Mouse (Mus musculus) lung, postnatal 36 days (tissue): ENCODE results near the gene Atp13a1.
A peak's percentile ranks its signal among the peaks of the same experiment; 100 is the strongest.

Experiments
- DNase-seq: peaks from one replicate; pipeline ENCODE4 v3.0.0; 2022; ENCODE audit warnings: mixed read lengths

The Atp13a1 gene

DNA sequence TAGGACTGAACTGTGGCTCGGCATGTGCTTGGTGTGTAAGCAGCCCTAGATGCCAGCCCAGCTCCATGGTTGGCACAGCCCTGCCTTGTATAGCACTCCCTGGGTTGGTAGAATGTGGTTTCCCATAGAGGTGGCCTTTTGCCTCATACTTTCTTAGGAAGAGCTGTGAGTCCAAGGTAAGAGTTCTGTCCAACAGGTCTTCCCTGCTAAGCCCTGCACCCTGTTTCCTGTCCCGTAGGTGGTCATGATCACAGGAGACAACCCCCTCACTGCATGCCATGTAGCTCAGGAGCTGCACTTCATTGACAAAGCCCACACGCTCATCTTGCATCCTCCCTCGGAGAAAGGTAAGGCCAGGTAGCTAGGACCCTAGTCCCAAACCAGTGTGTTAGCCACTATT lies 10.8 kb downstream of the Atp13a1 start:
- no peak for DNase-seq

DNA sequence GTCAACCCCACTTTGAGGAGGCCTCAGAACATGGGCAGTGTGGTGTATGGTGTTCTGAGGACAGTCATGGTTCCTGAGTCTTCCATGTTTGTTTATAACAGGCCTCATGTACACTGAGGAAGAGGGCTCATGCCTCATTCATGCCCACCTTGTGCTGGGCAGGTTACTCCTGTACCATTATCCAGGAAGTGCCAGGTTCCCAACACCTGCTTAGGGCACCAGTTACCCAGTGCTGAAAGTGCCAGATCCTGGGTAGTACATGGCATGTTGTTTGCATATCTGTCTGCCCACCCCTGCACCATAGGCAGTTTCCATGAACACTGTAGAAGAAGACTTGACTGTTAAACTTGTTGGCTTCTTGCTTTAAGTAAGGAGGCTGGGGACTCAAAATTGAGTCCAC lies 11.3 kb downstream of the Atp13a1 start:
- no peak for DNase-seq

DNA sequence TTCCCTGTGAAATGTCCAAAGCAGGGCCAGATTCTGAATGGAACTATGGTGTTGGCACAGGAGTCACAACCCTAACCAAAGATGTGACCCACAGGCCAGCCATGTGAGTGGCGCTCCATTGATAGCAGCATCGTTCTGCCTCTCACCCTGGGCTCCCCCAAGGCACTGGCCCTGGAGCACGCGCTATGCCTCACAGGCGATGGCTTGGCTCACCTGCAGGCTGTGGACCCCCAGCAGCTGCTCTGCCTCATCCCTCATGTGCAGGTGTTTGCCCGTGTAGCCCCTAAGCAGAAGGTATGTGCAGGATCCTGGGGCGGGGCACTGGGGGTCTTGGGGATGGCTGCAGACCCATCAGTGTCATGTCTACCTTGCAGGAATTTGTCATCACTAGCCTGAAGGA lies 12.4 kb downstream of the Atp13a1 start:
- DNase-seq, result no peak

DNA sequence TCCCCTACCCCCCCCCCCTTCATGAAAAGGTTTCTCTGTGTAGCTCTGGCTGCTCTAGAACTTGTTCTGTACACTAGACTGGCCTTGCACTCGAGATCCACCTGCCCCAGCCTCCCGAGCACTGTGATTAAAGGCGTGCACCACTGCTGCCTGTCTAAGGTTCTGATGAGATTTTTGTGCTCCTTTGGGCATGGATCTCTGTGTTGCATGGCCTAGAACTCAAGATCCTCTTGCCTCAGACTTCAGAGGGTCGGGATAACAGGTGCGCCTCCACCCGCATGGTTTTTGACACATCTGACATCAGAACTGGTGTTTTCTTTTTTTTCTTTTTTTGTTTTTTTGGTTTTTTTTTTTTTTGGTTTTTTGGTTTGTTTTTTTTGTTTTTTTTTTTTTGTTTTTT lies 13.6 kb downstream of the Atp13a1 start:
- no peak for DNase-seq

DNA sequence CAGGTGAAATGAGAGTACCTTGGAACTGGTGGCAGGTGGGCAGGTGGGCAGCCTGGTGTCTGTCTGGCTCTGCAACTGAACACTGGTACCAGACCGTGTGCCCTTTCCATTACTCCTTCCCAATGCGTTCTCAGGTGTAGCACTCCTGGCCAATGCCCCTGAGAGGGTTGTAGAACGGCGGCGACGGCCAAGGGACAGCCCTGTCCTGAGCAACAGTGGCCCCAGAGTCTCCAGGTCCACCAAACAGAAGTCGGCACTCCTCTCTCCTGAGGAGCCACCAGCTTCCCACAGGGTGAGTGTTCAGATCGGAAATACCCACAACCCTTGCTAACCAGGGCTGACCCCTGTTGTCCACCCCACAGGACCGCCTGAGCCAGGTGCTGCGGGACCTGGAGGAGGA lies 14.1 kb downstream of the Atp13a1 start:
- DNase-seq, result no peak

DNA sequence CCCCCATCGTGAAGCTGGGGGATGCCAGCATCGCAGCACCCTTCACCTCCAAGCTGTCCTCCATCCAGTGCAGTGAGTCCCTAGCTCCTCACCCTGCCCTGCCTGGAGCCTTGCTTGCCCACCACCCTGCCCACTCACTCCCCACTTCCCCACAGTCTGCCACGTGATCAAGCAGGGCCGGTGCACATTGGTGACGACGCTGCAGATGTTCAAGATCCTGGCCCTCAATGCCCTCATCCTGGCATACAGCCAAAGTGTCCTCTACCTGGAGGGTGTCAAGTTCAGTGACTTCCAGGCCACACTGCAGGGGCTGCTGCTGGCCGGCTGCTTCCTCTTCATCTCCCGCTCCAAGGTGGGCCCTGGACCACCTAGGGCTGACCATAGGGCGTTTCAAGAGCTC lies 14.5 kb downstream of the Atp13a1 start:
- no peak for DNase-seq

DNA sequence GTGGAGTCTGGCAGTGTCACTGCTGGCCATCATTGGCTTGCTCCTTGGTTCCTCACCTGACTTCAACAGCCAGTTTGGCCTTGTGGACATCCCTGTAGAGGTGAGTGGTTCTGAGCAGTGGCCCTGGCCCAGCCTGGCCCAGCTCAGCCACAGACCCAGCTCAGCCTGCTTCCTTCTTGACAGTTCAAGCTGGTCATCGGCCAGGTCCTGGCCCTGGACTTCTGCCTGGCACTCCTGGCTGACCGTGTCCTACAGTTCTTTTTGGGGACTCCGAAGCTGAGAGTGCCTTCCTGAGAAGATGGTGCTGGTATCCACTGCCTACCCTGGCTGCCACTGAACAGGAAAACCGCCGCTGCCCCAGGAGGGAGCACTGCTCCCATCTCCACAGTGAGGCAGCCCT lies 16.3 kb downstream of the Atp13a1 start:
- DNase-seq, result no peak

DNA sequence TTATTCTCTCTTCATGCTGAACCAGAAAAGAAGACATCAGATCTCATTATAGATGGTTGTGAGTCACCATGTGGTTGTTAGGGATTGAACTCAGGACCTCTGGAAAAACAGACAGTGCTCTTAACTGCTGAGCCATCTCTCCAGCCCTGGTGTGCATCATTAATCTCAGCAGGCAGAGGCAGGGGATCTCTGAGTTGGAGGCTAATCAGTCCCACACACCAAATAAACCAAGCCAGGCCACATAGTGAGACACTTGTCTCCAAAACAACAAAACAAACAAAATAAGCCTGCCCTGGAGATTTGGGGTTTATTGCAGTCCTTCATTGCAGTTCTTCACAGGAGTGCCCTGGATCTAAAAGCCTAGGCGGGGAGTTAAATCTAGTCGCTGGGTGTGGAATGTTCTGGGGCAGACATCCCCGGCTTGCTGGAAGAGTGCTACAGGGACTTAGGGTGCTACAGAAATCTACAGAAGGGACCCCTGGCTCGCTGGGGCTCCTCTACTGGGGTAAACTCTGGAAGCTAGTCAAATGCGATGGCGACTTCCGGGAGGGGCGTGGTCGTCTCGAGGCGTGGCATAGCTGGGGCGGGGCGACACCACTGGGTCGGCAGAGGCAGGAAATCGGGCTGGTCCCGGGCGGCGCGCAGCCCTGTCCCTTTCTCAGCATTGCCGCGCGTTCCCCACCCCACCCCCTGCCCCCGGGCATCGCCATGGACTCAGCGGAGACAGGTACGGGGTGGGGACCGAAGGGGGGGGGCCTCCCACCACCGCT lies 17.3 kb downstream of the Atp13a1 start, which contains the start of gene Gmip:
Gene Gmip, plus strand, starts transcription at position 586 of the 770 bp plus-strand sequence.
- peak; percentile 93 for DNase-seq

DNA sequence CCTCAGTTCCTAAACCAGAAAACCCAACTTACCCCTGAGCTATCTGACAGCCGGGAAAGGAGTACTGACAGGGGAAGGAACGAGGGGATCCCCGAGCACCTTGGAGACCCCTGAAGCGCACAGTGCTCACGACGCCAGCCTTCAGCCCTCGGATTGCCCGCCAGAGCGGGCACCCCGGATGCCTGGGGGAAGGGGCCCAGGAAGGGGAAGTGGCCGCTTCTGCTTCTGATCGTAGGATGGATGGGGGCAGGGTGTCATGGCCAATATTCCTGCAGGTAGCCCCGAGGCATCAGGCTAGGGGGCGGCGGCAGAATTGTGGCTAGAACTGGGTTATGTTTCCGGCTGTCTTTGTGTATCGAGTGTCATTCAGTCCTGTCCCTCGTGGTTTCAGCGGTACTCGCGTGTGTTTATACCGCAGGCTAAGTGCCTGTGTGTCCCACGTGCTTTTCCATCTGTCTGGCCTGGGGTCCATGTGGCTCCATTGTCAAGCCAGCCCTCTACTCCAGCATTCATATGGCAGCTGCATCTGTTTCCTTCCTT lies 18.0 kb downstream of the Atp13a1 start:
- DNase-seq, result peak; percentile 50

DNA sequence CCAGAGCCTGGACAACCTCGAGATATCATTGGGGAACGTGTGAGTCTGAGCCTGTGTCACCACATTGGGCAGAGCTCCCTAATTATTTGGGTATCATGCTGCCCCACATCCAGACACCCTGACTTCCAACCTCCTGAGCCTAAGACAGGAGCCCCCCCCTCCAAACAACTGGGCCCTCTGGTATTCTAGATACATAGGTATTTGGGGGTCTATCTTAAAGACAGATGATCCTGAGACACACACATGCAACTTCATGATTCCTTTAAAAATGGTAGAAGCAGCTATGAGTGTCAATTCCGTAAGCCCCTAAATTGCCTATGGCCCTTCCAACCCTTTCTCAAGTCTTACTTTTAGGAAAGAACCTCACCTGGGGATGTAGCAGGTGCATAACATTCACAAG lies 18.9 kb downstream of the Atp13a1 start:
- DNase-seq, result no peak

DNA sequence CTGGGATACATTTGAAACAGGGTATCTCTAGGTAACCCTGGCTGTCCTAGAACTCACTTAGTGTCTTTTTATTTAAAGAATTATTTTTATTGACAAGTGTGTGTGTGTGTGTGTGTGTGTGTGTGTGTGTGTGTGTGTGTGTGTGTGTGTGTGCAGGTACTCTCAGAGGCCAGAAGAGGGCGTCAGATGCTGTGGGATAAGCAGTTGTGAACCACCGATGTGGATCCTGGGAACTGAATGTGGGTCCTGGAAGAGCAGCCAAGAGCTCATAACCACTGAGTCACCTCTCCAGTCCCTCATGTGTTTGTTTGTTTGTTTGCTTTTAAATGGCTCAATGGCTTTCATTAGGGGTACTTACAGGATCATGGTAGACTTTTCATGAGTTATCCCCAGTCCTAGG lies 23.9 kb downstream of the Atp13a1 start:
- no peak for DNase-seq

DNA sequence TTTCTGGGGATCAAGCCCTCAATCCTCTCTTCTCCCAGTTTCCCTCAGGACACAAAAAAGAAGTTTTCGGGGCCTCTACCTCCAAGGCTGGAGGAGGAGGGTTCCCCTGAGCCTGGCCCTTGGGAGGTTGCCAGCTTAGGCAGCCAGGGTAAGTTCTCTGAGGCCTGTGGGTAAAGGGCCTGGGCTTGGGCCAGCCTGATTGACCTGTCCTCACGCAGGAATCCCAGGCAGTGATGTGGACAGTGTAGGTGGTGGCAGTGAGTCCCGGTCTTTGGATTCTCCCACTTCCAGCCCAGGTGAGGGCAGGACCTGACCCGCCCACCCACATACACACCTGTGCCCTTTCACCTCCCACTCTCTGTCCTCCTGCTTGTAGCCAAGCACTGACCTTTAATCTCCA lies 24.4 kb downstream of the Atp13a1 start:
- no peak for DNase-seq

DNA sequence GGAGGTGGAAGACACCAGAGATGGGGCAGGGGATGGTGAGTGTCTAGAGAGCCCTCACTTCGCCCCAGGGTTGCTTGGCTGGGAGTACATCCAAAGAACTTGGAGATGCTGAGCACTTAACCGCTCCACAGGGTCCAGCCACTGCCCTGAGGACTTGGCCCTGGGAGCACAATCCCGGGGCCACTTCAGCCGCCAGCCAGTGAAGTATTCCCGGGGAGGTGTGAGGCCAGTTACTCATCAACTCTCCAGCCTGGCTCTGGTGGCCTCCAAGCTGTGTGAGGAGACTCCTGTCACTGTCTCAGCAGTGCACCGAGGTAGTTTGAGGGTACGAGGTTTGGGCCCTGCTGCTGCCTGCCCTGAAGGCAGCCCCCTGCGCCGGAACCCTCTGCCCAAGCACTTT lies 29.5 kb downstream of the Atp13a1 start:
- DNase-seq, result no peak

DNA sequence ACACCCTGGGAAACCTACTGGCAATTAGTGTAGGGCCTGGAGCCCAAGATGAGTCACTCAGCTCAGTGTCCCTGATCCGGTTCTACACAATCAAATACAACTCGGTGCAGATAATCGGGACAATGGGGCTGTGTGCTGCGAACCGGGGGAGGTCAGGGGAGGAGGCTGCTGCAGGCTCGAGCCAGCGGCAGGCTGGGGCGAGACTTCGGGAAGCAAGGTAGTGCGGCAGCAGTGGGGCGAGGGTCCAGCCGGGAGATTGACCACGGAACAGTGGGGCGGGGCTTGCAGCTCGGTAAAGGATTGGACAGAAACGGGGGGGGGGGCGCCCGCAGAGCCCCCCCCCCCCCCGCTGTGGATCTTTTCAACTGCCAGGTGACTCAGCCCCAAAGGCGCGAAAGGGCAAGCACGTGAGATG lies 31.0 kb downstream of the Atp13a1 start:
- DNase-seq, result peak; percentile 10

DNA sequence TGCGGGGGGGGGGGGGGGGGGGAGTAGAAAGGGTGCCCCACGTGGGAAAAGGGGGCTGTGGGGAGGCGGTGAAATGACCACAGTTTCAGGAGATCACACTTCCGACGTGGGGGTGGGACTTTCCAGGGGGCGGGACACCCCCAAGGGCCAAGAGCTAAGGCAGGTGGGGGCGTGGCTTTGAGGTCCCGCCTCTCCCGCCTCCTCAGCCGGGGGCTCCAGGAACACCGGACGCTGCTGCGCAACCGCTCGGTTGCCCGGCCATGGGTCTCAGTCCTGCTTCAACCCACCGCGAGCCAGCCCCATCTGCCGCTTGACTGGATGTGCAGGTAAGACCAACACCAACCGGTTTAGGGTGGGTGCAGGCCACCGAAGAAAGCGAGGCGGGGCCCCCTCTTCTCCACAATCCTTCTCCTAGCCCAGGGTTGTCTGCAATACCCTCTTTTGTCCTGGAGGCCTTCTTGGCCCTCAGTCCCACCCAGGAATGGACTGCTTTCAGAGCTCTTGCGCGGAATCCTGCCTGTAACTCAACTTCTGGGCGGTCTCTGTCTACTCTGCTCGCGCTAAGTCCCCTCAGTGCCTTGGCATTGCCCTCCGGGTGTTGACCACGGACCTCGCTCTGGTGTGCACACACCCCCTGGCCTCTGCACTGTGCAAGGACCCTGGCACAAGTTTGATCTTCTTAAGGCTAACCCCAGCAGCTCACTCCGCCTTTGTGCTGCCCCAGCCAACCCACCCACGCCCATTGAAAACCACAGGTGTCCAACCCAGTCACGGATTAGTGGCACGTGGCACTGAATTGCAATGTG lies 31.6 kb downstream of the Atp13a1 start, which contains the start of gene Lpar2:
Gene Lpar2, plus strand, starts transcription at position 44 of the 806 bp plus-strand sequence.
- peak; percentile 83 for DNase-seq

DNA sequence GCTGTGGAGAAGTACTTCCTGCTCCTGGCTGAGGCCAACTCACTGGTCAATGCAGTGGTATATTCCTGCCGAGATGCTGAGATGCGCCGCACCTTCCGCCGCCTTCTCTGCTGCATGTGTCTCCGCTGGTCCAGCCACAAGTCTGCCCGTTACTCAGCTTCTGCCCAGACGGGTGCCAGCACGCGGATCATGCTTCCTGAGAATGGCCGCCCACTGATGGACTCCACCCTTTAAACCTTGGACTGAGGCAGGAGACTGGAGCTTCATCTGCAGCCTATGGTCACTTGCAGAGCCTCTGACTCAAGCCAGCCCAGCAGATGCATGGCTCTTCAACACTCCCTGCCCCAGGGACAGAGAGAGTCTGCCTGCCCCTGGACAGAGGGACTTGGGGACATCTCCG lies 35.4 kb downstream of the Atp13a1 start:
- DNase-seq, result no peak

DNA sequence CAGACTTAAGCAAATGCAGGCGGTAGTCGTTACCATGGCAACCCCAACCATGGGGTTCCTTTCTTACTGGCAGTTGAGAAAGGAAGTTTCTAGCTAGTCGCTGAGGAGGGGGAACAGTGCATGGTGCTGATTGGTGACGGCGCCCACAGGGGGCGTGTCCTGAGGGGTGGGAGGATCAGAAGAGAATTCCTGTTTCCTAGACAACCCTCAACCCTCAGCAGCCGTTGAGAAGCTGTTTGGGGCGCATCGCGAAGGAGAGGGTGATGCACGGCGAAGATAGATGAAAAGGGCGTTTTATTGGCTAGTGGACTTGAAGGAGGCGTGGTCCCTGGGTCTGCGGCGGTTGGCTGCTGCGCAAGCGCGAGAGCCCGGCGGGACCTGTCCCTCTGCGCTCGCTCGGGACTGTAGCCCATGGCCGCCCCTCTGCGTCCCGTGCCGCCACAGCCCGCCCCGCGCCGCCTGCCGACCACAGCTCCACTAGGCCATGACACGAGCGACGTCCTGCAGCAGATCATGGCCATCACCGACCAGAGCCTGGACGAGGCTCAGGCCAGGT lies 41.4 kb downstream of the Atp13a1 start, which contains the start of gene Pbx4:
Gene Pbx4, plus strand, starts transcription at position 194 of the 556 bp plus-strand sequence.
- peak; percentile 88 for DNase-seq

DNA sequence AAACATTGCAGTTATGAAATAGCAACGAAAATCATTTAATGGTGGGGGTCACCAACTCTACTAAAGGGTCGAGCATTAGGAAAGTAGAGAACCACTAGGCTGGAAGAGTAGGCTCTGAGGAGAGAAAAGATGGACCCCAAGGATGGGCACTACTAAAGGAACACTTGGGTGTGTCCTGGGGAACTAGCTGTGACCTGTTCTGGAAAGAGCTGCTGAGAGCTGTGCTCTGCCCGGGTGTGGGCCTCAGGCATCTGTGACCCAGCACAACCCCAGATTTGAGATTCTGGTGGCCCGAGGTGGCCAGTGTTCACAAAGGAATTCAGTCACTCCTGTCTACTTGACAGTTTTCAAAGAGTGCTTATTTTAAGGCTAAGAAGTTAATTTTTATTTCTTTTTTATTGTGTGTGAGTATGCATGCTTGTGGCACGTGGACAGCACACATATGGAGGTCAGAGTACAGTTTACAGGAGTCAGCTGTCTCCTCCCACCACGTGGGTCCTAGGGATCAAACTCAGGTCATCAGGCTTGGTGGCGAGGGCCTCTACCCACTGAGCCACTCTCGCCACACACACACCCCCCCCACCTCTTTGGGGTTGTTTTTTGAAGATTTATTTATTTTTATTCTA lies 46.2 kb downstream of the Atp13a1 start:
- no peak for DNase-seq

DNA sequence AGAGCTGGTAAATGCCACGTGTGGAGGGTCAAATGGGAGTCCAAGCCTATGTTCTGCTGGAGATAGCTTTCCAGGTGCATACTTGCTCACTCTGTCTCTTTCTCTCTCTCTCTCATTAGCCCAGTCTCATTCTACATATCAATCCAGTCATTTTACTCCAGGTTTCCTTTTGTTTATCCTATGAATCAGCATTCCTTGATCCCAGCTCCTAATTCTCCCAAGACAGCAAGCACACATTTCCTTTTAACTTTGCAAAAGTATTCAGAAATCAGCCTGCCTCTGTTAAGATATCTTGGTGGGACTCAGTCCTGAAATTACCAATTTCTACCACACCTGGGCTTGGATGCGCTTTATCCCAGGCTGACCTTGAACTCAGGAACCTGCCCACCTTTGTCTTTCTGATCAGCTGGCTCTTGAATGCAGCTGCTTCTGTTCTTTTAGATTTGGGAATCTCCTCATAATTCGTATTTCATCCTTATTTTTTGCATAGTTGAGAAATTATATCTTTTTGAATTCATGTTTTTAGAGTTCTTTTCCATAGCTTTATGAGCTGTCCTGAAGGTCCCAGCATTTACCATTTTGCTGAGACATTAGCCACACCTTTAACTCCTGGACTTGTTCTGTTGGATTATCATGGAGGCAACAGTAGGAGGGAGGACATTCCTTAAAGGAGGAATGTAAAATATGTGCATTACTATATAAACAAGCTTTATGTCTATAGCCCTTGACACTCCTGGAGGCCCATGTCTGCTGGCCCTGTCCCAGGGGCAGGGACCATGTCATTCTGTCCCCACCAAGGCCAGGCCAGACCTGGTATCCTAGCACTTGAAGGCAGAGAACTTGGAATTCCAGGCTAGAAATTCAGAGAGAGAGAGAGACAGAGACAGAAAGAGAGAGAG lies 56.5 kb downstream of the Atp13a1 start:
- DNase-seq, result no peak

DNA sequence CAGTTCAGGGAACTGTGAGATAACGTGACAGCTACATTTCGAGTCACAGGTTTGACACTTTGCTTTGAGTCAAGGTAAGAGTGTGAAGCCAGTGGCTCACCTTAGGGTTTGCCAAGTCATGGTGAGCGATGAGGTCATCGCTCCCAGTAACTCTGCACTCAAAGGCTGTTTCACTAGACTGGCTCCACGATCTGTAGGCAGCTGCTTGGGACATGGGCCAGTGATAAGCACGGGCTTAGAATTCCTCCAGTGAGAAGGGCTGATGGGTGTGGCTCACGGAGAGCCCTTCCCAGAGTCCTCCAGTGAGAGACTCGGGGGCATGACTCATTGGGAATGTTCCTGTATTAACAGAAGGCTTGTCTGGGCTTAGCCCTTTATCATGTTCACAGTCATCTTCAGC lies 58.0 kb downstream of the Atp13a1 start:
- DNase-seq, result peak; percentile 78

DNA sequence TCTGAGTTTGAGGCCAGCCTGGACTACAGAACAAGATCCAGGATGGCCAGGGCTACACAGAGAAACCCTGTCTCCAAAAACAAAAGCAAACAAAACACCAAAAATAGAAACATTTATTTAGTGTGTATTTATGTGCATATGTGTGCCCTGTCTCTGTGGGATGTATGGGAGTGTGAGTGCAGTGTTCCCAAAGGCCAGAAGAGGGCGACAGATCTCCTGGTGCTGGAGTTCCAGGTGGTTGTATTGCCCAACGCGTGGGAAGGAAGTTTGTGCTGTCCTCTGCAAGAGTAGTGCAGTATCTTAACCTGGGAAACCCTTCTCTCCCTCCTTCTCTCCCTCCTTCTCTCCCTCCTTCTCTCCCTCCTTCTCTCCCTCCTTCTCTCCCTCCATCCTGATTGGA lies 58.9 kb downstream of the Atp13a1 start:
- peak; percentile 16 for DNase-seq
